In the genomic region with DNA sequence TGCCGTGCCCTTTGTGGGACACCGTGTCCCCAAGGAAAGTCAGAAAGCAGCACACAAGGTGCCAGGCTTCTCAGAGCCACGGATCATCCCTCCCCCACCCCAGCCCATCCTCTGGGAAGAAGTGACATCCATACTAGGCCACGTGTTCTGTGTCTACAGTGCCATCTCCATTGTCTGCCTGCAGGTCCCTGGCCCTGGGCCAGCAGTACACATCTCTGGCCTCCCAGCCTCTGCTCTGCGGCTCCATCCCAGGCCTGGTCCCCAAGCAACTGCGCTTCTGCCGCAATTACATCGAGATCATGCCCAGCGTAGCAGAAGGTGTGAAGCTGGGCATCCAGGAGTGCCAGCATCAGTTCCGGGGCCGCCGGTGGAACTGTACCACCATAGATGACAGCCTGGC, we compare ENCODE assay signal across 10 mouse cellular contexts. TPM values are rescaled to one million over a fixed set of nuclear protein-coding genes. Genes with fewer than 3 reads are reported as not detected.
DNase-seq lines count a peak whose midpoint lies in the region; ATAC-seq lines count a peak whose summit lies in the region.
"Had no signal": no experiment of that assay in that cellular context is flagged by ENCODE, and none has a peak within 500 bp of the region (broad histone marks: within the 10 kb centered on the region; RNA-seq: fewer than 3 reads in every experiment).

No protein-coding gene starts in this region.

- H3K27me3 ChIP-seq in forebrain, embryonic 16.5 days (replicated peaks; ENCODE audit: control insufficient read depth, insufficient read depth, low read length): peaks cover 29% of the 10 kb centered on the region
- H3K27me3 ChIP-seq in midbrain, embryonic 14.5 days (ENCODE audit: control insufficient read depth, insufficient read depth, low read length): peaks cover 8% of the 10 kb centered on the region; the same call in 1 of the 2 replicates

- 30% methylated on average over 12 of the region's 12 CpGs for WGBS in forebrain, embryonic 16.5 days
- WGBS in midbrain, embryonic 14.5 days: 36% methylated on average over 12 of the region's 12 CpGs

- H3K27ac ChIP-seq in forebrain, embryonic 16.5 days (ENCODE audit: low read length): no peak overlapping the region
- peak overlapping the region; percentile 88 for H3K27ac ChIP-seq in midbrain, embryonic 14.5 days (replicated peaks; ENCODE audit: low read depth, low read length)

- H3K4me1 ChIP-seq in forebrain, embryonic 16.5 days (replicated peaks; ENCODE audit: control insufficient read depth, insufficient read depth, low read length): peaks cover 27% of the 10 kb centered on the region
- H3K4me1 ChIP-seq in midbrain, embryonic 14.5 days (ENCODE audit: control insufficient read depth, insufficient read depth, low read length): peaks cover 39% of the 10 kb centered on the region

- H3K36me3 ChIP-seq in forebrain, embryonic 16.5 days (ENCODE audit: control insufficient read depth, insufficient read depth): no peaks in the 10 kb centered on the region
- peaks cover 9% of the 10 kb centered on the region; the same call in 1 of the 2 replicates for H3K36me3 ChIP-seq in midbrain, embryonic 14.5 days (ENCODE audit: control insufficient read depth, insufficient read depth, low read length)

- H3K9me3 ChIP-seq in forebrain, embryonic 16.5 days (ENCODE audit: control insufficient read depth, low read length): no peaks in the 10 kb centered on the region
- H3K9me3 ChIP-seq in midbrain, embryonic 14.5 days (ENCODE audit: control insufficient read depth, low read length): no peaks in the 10 kb centered on the region

- peak overlapping the region; percentile 7 for H3K4me3 ChIP-seq in forebrain, embryonic 16.5 days (replicated peaks; ENCODE audit: low read length)
- H3K4me3 ChIP-seq in midbrain, embryonic 14.5 days (replicated peaks; ENCODE audit: low read depth, low read length): 0 out of 2 replicates have a peak overlapping the region, but pooled peaks have one; percentile 46
- H3K4me3 ChIP-seq: erythroblast, embryonic 14.5 days had no signal

- ATAC-seq in cerebellum, adult (ENCODE audit: insufficient number of reproducible peaks, low FRiP score, low TSS enrichment): no peak
- ATAC-seq in forebrain, embryonic 16.5 days: peak; percentile 49
- peak; percentile 40; the same call in 1 of the 2 replicates for ATAC-seq in midbrain, embryonic 14.5 days (ENCODE audit: low FRiP score, low TSS enrichment)

- no peak overlapping the region for H3K9ac ChIP-seq in forebrain, embryonic 16.5 days (replicated peaks; ENCODE audit: low read depth, low read length)
- H3K9ac ChIP-seq in midbrain, embryonic 14.5 days (replicated peaks; ENCODE audit: low read length): peak overlapping the region; percentile 29; the same call in 1 of the 2 replicates

- peak; percentile 68 for DNase-seq in cerebellum, adult 9-11 months
- DNase-seq in Muller cell, postnatal 12 days (ENCODE audit: inconsistent ontology term): peak; percentile 14
- DNase-seq in midbrain, embryonic 14.5 days: peak; percentile 78
- DNase-seq in spleen, postnatal 36 days (ENCODE audit: low spot score in 2 of 2): no peak
- no peak for DNase-seq in spleen, postnatal 10 days (ENCODE audit: low spot score in 2 of 2)
- no peak for DNase-seq in thymus, adult 18-20 months

- H3K4me2 ChIP-seq in forebrain, embryonic 16.5 days (ENCODE audit: low read length): peak overlapping the region; percentile 7; the same call in 1 of the 2 replicates
- peak overlapping the region; percentile 91 for H3K4me2 ChIP-seq in midbrain, embryonic 14.5 days (ENCODE audit: low read length)

RNA-seq across cellular contexts. Expression of a gene that starts 34.0 kb away (rescaled TPM):
- 2.1 and 2.9 TPM in 2 replicates for polyA plus RNA-seq in forebrain, embryonic 16.5 days (2015; fragmentation: Nextera tagmentation; extraction: Ambion mirVana)
- polyA plus RNA-seq in midbrain, embryonic 14.5 days (2014; fragmentation: Nextera tagmentation; extraction: Ambion mirVana): 14.5 and 15.0 TPM in 2 replicates
- polyA plus RNA-seq: erythroblast, embryonic 14.5 days; liver, adult 2 months had no signal

RNA-seq across cellular contexts. Expression of a gene that starts 58.3 kb away (rescaled TPM):
- 0.16 TPM in 1 of 2 replicates, not detected in the other for polyA plus RNA-seq in forebrain, embryonic 16.5 days (2015; fragmentation: Nextera tagmentation; extraction: Ambion mirVana)
- 0.33 and 0.78 TPM in 2 replicates for polyA plus RNA-seq in midbrain, embryonic 14.5 days (2014; fragmentation: Nextera tagmentation; extraction: Ambion mirVana)
- polyA plus RNA-seq: erythroblast, embryonic 14.5 days had no signal

Comparison
In these comparisons a context has a peak if more than half of its experiments do, and no peak if none do; other contexts are left out.
1. DNase-seq: peak in cerebellum, adult 9-11 months (single experiment), Muller cell, postnatal 12 days (single experiment) and midbrain, embryonic 14.5 days (single experiment); none in spleen, postnatal 36 days (0 of 2), spleen, postnatal 10 days (0 of 2) and thymus, adult 18-20 months (0 of 2).